9 mouse cellular contexts compared by ENCODE assay signal in the genomic region with DNA sequence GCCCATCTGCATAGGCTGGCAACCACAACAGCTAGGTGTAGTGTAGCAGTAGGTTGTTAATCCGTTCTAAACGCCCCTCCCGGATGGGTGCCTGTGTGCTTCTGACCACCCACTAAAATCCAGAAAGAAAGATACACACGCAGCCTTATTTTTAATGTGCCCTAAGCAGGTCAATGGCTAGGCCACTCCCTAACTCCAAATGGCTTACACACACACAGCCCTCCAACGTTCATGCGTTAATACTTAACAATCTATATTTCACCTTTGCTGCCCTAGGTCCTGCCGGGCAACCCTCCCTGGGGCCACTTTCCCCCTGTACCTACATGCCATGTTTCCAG. TPM values are rescaled to one million over a fixed set of nuclear protein-coding genes. Genes with fewer than 3 reads are reported as not detected.
DNase-seq lines count a peak whose midpoint lies in the region; ATAC-seq and TF ChIP-seq lines count a peak whose summit lies in the region.
"Had no signal": no experiment of that assay in that cellular context is flagged by ENCODE, and none has a peak within 500 bp of the region (broad histone marks: within the 10 kb centered on the region; RNA-seq: fewer than 3 reads in every experiment).

No protein-coding gene starts in this region.

- WGBS in liver, embryonic 12.5 days (ENCODE audit: insufficient replicate concordance): 15% methylated on average over 7 of the region's 7 CpGs

- H3K4me1 ChIP-seq in testis, adult 2 months (ENCODE audit: control insufficient read depth, insufficient read depth, low read length): peaks cover 19% of the 10 kb centered on the region
- H3K4me1 ChIP-seq in liver, embryonic 12.5 days: peaks cover 33% of the 10 kb centered on the region

- intact Hi-C loops in gastrocnemius, adult 2 months (cut with DNase I): loop anchor here (5.0 kb wide), 1 partner anchor 71 kb away; no protein-coding TSS in a partner anchor

- H3K9me3 ChIP-seq in liver, embryonic 12.5 days (replicated peaks): no peaks in the 10 kb centered on the region

- H3K9ac ChIP-seq in liver, embryonic 12.5 days: peak overlapping the region; percentile 52; the same call in 1 of the 2 replicates

- peak overlapping the region; percentile 96 for H3K27ac ChIP-seq in gastrocnemius, adult 2 months
- no peak overlapping the region; the same call in 1 of the 2 replicates for H3K27ac ChIP-seq in testis, adult 2 months (ENCODE audit: control insufficient read depth, insufficient read depth, low read depth, low read length)
- H3K27ac ChIP-seq in liver, embryonic 12.5 days: peak overlapping the region; percentile 75; the same call in 1 of the 2 replicates

- peak overlapping the region; percentile 68 for H3K4me2 ChIP-seq in liver, embryonic 12.5 days

- ATAC-seq in liver, embryonic 12.5 days: peak; percentile 21

- H3K36me3 ChIP-seq in testis, adult 2 months (ENCODE audit: control insufficient read depth, insufficient read depth, low read length): no peaks in the 10 kb centered on the region
- 0 out of 2 replicates have a peak, but pooled peaks cover 4% of the 10 kb centered on the region for H3K36me3 ChIP-seq in liver, embryonic 12.5 days

- H3K27me3 ChIP-seq in testis, adult 2 months (ENCODE audit: control insufficient read depth, insufficient read depth, low read length): no peaks in the 10 kb centered on the region
- peaks cover 25% of the 10 kb centered on the region for H3K27me3 ChIP-seq in liver, embryonic 12.5 days (replicated peaks)

- TF ChIP-seq CTCF in gastrocnemius, adult 2 months (IDR thresholded peaks at IDR 0.05): no peak
- no peak for TF ChIP-seq CTCF in testis, adult 2 months (IDR thresholded peaks at IDR 0.05; ENCODE audit: control insufficient read depth, insufficient read depth, insufficient replicate concordance, low read depth, low read length)

- TF ChIP-seq POLR2A in testis, adult 2 months (IDR thresholded peaks at IDR 0.05; ENCODE audit: control insufficient read depth, low read depth, low read length): no peak; the same call in 1 of the 2 replicates

- H3K4me3 ChIP-seq in gastrocnemius, adult 2 months: peak overlapping the region; percentile 91
- H3K4me3 ChIP-seq in testis, adult 2 months (ENCODE audit: control insufficient read depth, low read depth, low read length): peak overlapping the region; percentile 72
- H3K4me3 ChIP-seq in liver, embryonic 12.5 days: peak overlapping the region; percentile 52

- DNase-seq in gastrocnemius, adult 2 months: peak; percentile 16
- no peak for DNase-seq in gastrocnemius, postnatal 4 days (ENCODE audit: low spot score in 2 of 2)
- DNase-seq in testis, postnatal 10 days (ENCODE audit: low spot score): no peak
- no peak for DNase-seq in adrenal gland, postnatal 4 days (ENCODE audit: low spot score in 2 of 2)
- no peak for DNase-seq in cerebellum, adult 8-10 months
- DNase-seq in cerebellum, adult 9-11 months: no peak

RNA-seq across cellular contexts. Expression of a gene that starts 5.3 kb away (rescaled TPM):
- total RNA-seq in gastrocnemius, adult 2 months (2021): not detected
- under 1 TPM; 0.62 to 0.66 TPM for total RNA-seq in gastrocnemius, postnatal 4 days (2021)
- polyA plus RNA-seq in testis, adult 2 months (2012; rRNA removed): not detected in 2 replicates
- polyA plus RNA-seq in liver, embryonic 12.5 days (2016; fragmentation: Nextera tagmentation; extraction: Ambion mirVana): 0.77 and 0.99 TPM in 2 replicates
- under 1 TPM in 1 of 2 experiments, not detected in 1; 0.39 TPM for total RNA-seq in adrenal gland, postnatal 4 days (2021)

RNA-seq across cellular contexts. Expression of a gene that starts 17.6 kb away (rescaled TPM):
- 1 to 10 TPM in 1 of 2 experiments, under 1 TPM in 1; 0.75 to 2.1 TPM for total RNA-seq in gastrocnemius, adult 2 months (2021)
- 1 to 10 TPM in 1 of 2 experiments, under 1 TPM in 1; 0.93 to 1.4 TPM for total RNA-seq in gastrocnemius, postnatal 4 days (2021)
- 2.8 and 3.4 TPM in 2 replicates for polyA plus RNA-seq in testis, adult 2 months (2012; rRNA removed)
- polyA plus RNA-seq in liver, embryonic 12.5 days (2016; fragmentation: Nextera tagmentation; extraction: Ambion mirVana): 0.39 and 0.60 TPM in 2 replicates
- total RNA-seq in adrenal gland, postnatal 4 days (2021): 1 to 10 TPM; 2.9 to 3.4 TPM
- total RNA-seq: common myeloid progenitor, adult 5-6 weeks had no signal

RNA-seq across cellular contexts. Expression of a gene that starts 28.0 kb away (rescaled TPM):
- not detected for total RNA-seq in gastrocnemius, adult 2 months (2021)
- not detected for total RNA-seq in gastrocnemius, postnatal 4 days (2021)
- 641 and 673 TPM in 2 replicates for polyA plus RNA-seq in testis, adult 2 months (2012; rRNA removed)
- polyA plus RNA-seq in liver, embryonic 12.5 days (2016; fragmentation: Nextera tagmentation; extraction: Ambion mirVana): 0.07 and 0.15 TPM in 2 replicates
- total RNA-seq in adrenal gland, postnatal 4 days (2021): 1 to 10 TPM in 1 of 2 experiments, under 1 TPM in 1; 0.59 to 5.0 TPM
- total RNA-seq: common myeloid progenitor, adult 5-6 weeks had no signal

RNA-seq across cellular contexts. Expression of a gene that starts 38.6 kb away (rescaled TPM):
- 10 to 100 TPM; 75.7 to 81.5 TPM for total RNA-seq in gastrocnemius, adult 2 months (2021)
- total RNA-seq in gastrocnemius, postnatal 4 days (2021): 100 to 1,000 TPM; 116 to 117 TPM
- 47.6 and 50.5 TPM in 2 replicates for polyA plus RNA-seq in testis, adult 2 months (2012; rRNA removed)
- polyA plus RNA-seq in liver, embryonic 12.5 days (2016; fragmentation: Nextera tagmentation; extraction: Ambion mirVana): 93.4 and 93.9 TPM in 2 replicates
- 100 to 1,000 TPM; 224 to 231 TPM for total RNA-seq in adrenal gland, postnatal 4 days (2021)

RNA-seq across cellular contexts. Expression of a gene that starts 38.8 kb away (rescaled TPM):
- total RNA-seq in gastrocnemius, adult 2 months (2021): 1 to 10 TPM in 1 of 2 experiments, under 1 TPM in 1; 0.92 to 2.0 TPM
- 1 to 10 TPM; 4.8 to 6.0 TPM for total RNA-seq in gastrocnemius, postnatal 4 days (2021)
- polyA plus RNA-seq in testis, adult 2 months (2012; rRNA removed): 2.4 and 2.5 TPM in 2 replicates
- polyA plus RNA-seq in liver, embryonic 12.5 days (2016; fragmentation: Nextera tagmentation; extraction: Ambion mirVana): 8.2 and 8.7 TPM in 2 replicates
- 1 to 10 TPM; 7.2 to 7.7 TPM for total RNA-seq in adrenal gland, postnatal 4 days (2021)
